Mouse (Mus musculus) effector memory CD4-positive, alpha-beta T cell, adult 7 months (primary cell): ENCODE measurements around the gene Slc22a29. TPM values are rescaled to one million over a fixed set of nuclear protein-coding genes. Genes with fewer than 3 reads are reported as not detected.

Source experiments
- polyA plus RNA-seq: library from polyadenylated mRNA; unstranded; fragments of 100-300 nt; shearing (Covaris generic); gene quantifications from one replicate; pipeline ENCODE4 v1.2.1, GENCODE M21; 2017

The Slc22a29 gene
- polyA plus RNA-seq, result not detected

DNA sequence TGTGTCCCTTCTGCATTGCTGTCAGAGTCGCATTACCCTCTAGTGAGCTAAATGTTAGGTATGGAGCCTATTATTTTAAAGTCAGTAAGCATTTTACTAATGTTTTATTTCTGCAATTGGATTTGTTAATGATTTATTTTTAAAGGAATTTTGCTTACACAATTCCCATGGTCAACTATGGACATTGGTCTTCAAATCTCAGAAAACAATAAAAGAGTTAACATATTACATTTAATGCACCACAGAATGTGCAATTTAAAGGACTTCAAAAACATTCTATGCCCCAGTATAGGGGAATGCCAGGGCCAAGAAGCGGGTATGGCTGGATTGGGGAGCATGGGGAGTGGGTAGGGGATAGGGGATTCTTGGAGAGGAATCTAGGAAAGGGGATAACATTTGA is at the start of gene Slc22a29:
TSS of gene Slc22a29 (minus strand) at position 101 of the 400 bp plus-strand sequence.

DNA sequence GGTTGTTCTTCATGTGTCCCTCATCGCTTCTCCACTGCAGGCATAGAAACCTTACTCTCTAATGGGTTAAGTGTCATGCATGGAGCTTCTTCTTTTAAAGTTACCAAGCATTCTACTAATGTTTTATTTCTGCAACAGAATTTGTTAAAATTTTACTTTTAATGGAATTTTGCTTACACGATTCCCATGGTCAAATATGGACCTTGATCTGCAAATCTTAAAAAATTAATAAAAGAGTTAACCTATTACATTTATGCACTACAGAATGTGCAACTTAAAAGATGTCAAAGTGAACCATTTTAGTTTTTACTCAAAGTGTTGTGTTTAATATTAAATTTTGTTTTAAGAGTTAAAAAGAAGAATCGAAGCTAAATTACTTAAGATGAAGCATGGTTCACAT is 86.8 kb downstream of the Slc22a29 start, which contains the start of gene Slc22a28:
TSS of gene Slc22a28 (minus strand) at position 102 of the 400 bp plus-strand sequence.

Other genes starting within 250 kb of the Slc22a29 start
- not detected for gene Slc22a28, start 86.9 kb downstream of the Slc22a29 start, polyA plus RNA-seq
- not detected for gene Slc22a30, start 186.2 kb upstream of the Slc22a29 start, polyA plus RNA-seq